Mouse (Mus musculus) thymus, postnatal 14 days (tissue): ENCODE results near the gene a.
A peak's percentile ranks its signal among the peaks of the same experiment; 100 is the strongest.

ENCODE experiments used
- DNase-seq: peaks from one replicate; pipeline ENCODE4 v3.0.0; 2021

Gene a

GRCm38 (mm10) chr2:154790656-154791483, at the start of gene a, which contains the start of gene Raly:
a (plus strand) TSS chr2:154791402.
Raly (plus strand) TSS chr2:154791096.
- peak; percentile 100 for DNase-seq

DNA sequence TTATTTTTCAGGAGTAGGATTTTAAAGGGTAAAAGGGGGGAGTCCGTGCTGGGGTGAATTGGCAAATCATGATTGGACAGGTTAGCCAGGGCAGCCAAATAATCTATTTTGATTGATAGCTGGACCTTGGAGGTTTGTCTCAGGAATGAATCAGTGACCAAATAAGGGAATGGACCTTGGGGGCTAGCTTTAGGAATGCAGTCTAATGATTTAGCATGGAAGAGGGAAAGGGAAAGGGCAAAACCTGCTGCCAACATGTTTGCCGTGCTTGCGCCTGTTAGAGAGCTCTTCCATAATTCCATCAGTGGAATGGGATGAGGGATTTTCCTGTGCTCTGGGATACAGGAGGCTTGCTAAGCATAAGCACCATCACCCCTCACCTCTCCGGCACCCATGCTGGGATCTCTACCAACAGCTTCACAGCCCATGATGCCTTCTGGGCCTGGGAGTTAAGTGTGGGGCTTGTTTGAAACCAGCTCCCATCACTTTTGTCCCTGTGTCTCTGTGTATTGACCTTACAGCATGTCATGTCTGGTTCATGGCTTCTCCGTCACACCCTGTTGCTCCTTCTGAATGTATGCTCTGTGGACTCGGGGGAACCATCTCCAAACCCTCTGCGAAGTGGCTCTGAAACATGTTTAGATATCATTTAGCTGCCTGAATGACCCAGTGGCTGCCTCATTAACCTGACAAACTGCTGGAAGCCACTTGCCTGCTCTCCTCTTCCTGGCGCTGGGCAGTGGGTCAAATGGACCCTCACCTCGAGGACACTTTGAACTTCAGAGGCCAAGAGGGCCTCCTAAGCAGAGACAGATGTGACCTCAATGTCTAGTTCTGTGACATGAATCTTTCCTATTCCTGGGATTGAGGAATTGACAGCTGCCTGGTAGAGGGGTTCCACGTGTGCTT, 48.0 kb upstream of the a start:
- DNase-seq: no peak

- no peak for DNase-seq
Observed at GRCm38 (mm10) chr2:154743915-154744314, 47.3 kb upstream of the a start.

DNA sequence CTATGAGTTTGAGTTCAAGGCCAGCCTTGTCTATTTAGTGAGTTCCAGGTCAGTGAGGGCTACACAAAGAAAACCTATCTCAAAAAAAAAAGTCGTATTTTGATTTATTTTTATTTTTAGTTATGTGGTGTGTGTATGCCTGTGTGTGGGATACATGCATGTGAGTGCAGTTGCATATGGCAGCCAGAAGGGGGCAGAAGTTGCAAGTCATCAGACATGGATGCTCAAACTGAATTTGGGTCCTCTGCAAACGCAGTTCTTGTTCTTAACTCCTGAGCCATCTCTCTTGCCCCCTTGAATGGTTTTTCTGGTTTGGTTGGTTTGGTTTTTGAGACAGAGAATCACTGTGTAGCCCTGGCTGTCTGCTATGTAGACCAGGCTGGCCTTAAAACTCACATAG, 42.8 kb upstream of the a start:
- DNase-seq: no peak

DNA sequence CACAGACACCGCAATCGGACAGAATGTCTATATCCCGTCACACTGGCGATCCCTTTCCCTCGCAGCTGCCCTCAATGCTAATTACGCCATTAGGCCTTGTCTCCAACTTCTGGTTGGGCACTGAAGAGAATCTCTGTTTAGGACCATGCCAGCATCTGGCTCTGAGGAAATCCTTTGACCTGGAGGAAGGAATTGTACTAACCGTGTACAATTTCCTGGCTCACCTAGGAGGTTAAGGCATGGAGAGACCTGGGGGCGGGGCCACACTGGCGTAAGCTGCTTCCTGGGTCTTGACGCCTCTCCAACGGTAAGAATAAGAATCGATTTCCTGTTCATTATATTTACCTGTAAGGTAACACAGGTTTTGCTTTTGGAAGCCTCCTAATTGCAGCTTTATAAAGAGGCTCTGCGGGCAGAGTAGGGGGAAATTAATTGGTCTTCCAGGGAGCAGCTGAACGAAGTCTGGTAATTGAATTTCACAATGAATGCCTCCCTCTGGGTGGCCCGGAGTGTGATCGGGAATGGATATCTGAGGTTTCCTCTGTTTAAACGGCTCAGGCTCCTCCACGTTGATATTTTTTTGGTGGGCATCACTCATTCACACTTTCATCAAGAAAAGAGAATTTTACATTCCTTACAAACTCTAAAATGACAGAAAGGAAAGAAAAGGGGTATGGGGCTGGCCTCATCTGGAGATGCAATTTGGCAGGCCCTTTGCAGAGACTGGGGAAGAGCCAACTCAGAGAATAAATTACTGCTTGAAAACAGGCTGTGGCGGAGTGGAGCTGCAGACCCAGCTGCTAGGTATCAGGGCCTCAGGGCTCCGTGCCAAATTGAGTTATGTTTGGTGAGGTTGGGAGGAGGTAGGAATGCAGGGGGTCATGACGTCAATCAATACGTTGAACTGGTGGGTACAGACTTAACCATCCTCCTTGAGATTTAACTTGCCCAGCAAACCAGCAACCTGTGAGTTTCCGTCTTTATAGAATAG, 41.9 kb upstream of the a start:
- no peak for DNase-seq

- DNase-seq: no peak
Observed at GRCm38 (mm10) chr2:154751924-154752323, 39.3 kb upstream of the a start.

GRCm38 (mm10) chr2:154754068-154754560, 37.1 kb upstream of the a start:
- DNase-seq: no peak

- no peak for DNase-seq
Observed at GRCm38 (mm10) chr2:154755791-154756190, 35.4 kb upstream of the a start.

DNA sequence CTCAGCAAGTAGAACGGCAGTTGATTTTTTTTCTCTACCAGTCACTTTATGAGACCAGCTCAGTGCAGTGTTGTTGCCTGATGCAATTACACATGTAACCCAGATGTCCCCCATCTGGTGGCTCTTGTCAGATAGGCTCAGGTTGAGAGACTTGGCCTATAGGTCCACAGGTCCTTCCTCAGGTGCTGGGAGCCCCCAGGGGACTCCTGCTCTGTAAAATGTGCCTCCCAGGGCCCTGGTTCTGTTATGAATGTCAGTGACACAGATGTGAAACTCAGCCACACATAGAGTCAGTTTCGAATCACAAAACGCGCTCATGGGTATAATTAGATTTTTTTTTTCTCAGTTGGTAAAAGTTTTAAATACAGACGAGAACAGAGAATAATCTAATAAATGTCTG, 33.5 kb upstream of the a start:
- DNase-seq: no peak

DNA sequence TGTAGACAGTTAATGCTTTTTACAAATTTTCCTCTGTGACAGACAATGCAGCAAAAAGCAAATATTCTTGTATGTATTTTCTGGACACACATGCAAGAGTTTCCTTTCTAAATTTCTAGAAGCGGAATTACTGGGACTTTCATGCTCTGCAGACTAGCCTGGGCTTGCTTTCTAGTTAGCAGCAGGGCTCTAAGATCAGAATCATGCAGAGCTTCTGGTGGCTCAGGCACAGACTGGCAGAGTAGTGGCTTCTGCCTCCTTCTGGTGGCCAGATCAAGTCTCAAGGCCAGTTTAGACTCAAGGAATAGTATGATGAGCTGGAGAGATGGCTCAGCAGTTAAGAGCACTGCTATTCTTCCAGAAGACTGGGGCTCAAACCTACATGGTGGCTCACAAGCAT, 32.7 kb upstream of the a start:
- DNase-seq: no peak

GRCm38 (mm10) chr2:154763226-154763625, 28.0 kb upstream of the a start:
- no peak for DNase-seq

DNA sequence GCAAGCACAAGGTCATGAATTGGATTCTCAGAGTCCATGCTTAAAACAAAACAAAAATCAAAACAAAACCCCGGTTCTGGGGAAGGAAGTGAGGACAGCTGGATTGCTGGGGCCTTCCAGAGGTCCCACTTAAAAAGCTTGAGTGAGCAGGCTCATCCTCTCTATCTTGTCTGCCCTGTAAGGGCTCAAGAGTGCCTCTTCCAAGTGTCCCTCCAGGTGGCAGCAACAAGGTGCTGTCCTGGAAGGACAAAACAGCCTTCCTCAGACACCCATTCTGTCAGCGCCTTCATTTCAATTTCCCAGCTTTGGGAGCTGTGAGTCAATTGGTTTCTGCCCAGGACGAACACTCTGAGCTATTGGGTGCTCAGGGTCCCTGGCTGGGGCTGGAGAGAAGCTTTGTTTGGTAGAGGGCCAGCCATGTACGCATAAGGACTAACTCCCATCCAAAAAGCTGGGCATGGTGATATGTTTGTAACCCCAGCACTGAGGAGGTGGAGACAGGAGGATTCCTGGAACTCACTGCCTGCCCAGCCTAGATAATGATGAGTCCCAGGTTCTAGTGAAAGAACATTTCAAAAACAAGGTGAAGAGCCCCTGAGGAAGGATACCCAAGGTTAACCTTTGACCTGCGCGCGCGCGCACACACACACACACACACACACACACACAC, 26.2 kb upstream of the a start:
- no peak for DNase-seq

DNA sequence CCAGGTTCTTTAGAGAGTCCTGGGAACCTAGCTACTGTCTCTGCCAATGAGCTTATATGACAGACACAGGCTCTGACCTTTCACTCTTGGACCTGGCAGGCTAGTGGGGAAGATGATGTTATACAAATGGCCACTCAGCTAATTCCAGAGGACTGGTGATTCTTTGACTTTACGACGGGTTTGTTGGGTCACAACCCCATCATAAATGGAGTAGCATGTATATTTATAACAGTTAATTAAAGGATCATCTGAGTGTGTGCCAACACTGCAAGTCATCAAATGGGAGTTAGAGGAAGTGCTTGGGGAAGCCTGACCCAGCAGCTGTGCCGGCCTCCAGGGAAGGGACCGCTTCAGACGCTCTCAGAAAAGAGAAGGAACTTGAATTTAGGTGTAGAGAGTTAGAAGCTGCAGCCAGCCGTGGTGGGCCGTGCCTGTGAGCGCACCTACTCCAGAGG, 25.6 kb upstream of the a start:
- DNase-seq: no peak

GRCm38 (mm10) chr2:154767051-154767450, 24.2 kb upstream of the a start:
- no peak for DNase-seq

GRCm38 (mm10) chr2:154769930-154770329, 21.3 kb upstream of the a start, which contains the start of gene Gm14214:
Gm14214 (minus strand) TSS chr2:154770030.
- no peak for DNase-seq

- DNase-seq: no peak
Observed at GRCm38 (mm10) chr2:154771604-154772003, 19.6 kb upstream of the a start.

- DNase-seq: peak; percentile 41
Observed at GRCm38 (mm10) chr2:154774032-154774431, 17.2 kb upstream of the a start.

DNA sequence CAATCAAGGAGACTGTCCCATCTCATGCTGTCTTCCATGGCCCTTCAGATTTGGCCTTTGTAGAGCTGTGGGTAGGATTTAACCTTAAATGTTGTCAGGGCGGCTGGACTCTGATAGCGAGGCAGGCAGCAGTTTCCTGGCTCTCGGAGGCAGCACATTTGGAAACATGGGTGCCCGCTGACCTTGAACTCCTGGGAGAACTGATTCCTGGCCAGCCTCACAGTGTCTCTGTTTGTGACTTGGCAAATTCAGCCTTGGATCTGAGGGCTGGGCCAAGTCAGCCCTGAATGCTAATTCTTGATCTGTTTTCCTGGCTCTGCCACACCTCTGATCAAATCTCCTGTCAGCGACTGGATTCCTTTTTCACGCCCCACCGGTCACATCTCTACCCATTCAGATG, 14.7 kb upstream of the a start:
- DNase-seq: no peak

- DNase-seq: no peak
Observed at GRCm38 (mm10) chr2:154779648-154780047, 11.6 kb upstream of the a start.

DNA sequence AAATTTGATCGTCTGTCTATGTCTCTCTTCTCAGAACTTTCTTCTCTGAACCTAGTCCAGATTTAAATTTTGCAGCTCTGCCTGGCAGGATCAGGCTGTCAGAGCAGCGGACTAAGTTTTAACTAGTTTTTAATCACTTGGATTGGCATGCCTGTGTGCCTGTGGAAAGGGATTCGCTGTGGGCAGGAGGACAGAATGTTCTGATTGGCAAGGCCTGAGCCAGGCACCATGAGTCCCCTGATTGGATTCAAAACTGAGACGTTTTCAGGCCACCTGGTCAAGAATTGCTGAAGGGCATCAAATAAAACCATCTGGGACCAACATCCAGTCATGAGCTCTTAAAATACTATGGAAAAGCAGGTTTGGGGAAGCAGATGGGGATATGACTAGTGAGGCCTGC, 8.8 kb upstream of the a start:
- DNase-seq: no peak

- no peak for DNase-seq
Observed at GRCm38 (mm10) chr2:154782856-154783650, 8.1 kb upstream of the a start.
